Mouse (Mus musculus): Measurements from ENCODE around the gene Idh3b.

Idh3b gene

DNA sequence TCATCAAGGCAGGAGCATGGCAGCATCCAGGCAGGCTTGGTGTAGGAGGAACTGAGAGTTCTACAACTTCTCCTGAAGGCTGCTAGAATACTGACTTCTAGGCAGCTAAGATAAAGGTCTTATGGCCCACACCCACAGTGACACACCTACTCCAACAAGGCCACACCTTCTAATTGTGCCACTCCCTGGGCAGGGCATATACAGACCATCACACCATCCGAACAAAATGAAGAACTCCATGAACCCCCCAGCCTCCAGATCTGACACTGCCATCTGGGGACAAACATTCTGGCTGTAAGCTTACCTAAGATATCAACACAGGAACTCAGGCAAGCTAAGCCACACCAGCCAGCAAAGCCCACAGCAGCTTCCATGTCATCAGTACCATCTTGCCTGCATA lies 18.8 kb downstream of the Idh3b start:
- DNase-seq (ENCODE audit: low read depth, low spot score) = no peak

- no peak for DNase-seq (ENCODE audit: low read depth, low spot score)
Observed at GRCm38 (mm10) chr2:130262398-130262797, 21.9 kb downstream of the Idh3b start.

GRCm38 (mm10) chr2:130261914-130262313 lies 22.4 kb downstream of the Idh3b start:
- DNase-seq (ENCODE audit: low read depth, low spot score) = no peak

DNA sequence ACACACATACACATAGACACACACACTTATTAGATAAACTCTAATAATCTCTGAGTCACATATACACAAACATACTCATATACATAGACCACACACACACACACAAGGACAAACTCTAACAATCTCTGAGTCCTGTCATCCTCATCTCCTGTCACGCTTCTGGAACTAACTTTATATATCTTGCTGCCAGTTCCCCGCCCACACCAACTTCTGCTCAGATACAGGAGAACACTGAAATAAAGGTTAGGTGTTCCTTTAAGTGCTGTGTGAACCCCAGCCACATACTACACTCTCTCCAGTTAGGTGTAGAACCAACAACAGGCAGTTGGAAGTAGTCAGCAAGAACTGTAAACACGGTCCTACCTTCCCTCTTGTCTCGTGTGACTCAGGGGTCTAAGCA lies 23.5 kb downstream of the Idh3b start:
- no peak for DNase-seq (ENCODE audit: low read depth, low spot score)

DNA sequence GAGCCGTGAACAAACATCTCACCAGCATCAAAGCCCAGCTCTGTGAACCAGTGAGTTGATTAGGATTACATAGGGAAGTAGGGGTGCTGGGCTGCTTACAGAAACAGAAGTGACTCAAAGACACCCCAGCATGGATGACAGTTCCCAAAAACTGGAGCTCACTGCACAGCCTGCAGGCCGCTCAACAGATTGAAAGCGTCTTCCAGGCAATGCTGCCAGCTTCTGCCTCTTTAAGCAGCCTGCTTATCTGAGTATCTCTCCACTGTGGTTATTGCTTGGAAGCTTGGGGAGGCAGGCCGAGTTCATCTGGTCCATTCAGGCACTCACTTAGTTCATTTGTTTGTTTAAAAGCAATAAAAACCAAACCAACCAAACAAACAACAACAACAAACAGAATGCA lies 27.6 kb downstream of the Idh3b start:
- DNase-seq (ENCODE audit: low read depth, low spot score) = no peak

DNA sequence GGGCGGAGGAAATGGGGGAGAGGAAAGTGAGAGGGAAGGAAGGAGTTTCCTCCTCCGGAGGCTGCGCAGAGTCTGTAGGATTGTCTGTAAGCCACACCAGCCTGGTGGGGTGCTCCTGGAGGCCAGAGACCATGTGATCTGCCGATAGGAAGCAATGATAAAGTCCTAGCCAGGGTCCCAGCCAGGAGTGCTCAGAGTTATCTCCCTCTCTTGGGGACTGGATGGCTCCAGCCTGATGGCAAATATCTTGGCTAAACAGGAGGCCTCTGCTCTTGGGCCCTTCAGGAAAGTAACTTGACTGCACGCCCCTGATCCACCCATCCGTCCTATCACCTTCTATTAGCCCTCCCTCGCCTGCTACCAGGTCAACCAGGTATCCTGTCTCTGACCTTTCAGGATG lies 36.1 kb downstream of the Idh3b start:
- DNase-seq (ENCODE audit: low read depth, low spot score) = no peak

GRCm38 (mm10) chr2:130246912-130247311 lies 37.4 kb downstream of the Idh3b start:
- peak; percentile 16 for DNase-seq (ENCODE audit: low read depth, low spot score)

All from CD4-positive helper T cell, adult 2 months (primary cell).